Mouse (Mus musculus) heart, adult 2 months (tissue): ENCODE results near the gene Slc43a2. TPM values are rescaled to one million over a fixed set of nuclear protein-coding genes. Genes with fewer than 3 reads are reported as not detected.

Experiments used
- DNase-seq, 2 experiments: peaks; one replicate each; pipeline ENCODE4 v3.0.0; 2021
- H3K27ac ChIP-seq: fragments of 200-600 bp; 2 replicates; pipeline ENCODE4 v1.8.1; 2022
- H3K27me3 ChIP-seq: fragments of 200-500 bp; 2 replicates; pipeline ENCODE4 v1.6.1; 2012; ENCODE audit warnings: mild to moderate bottlenecking, low read length, inconsistent platforms, mixed read lengths; ENCODE audit not compliant: control insufficient read depth, insufficient read depth
- H3K36me3 ChIP-seq: fragments of 200-500 bp; 2 replicates; pipeline ENCODE4 v1.6.1; 2012; ENCODE audit warnings: low read length, inconsistent platforms; ENCODE audit not compliant: control insufficient read depth, insufficient read depth
- H3K4me1 ChIP-seq: fragments of 200-500 bp; 2 replicates; pipeline ENCODE4 v1.6.1; 2011; ENCODE audit warnings: low read length; ENCODE audit not compliant: control insufficient read depth, insufficient read depth
- H3K4me3 ChIP-seq: fragments of 200-600 bp; 2 replicates; pipeline ENCODE4 v1.8.1; 2022
- H3K79me2 ChIP-seq: fragments of 200-500 bp; replicated peaks from 2 replicates; pipeline ENCODE4 v1.6.1; 2012; ENCODE audit warnings: mild to moderate bottlenecking, inconsistent platforms, low read length, moderate library complexity, mixed read lengths; ENCODE audit not compliant: control insufficient read depth, insufficient read depth
- H3K9ac ChIP-seq: fragments of 200-500 bp; 2 replicates; pipeline ENCODE4 v1.6.1; 2012; ENCODE audit warnings: low read depth, mild to moderate bottlenecking, control low read depth, inconsistent platforms, low read length, mixed read lengths
- CTCF ChIP-seq: fragments of 200-600 bp; IDR thresholded peaks from 2 replicates; pipeline ENCODE4 v1.8.1; 2022; ENCODE audit warnings: antibody characterized with exemption, mild to moderate bottlenecking, moderate library complexity
- EP300 ChIP-seq: fragments of 200-500 bp; IDR thresholded peaks from 2 replicates; pipeline ENCODE4 v1.6.1; 2011; ENCODE audit warnings: low read depth, low read length, control low read depth; ENCODE audit not compliant: insufficient read depth
- POLR2A ChIP-seq: fragments of 200-500 bp; IDR thresholded peaks from 2 replicates; pipeline ENCODE4 v1.6.1; 2011; ENCODE audit warnings: mild to moderate bottlenecking, low read depth, low read length, control low read depth; ENCODE audit not compliant: insufficient read depth
- WGBS: fragments of 180-500 bp; shearing (Covaris S2); methylation state at CpG from one replicate; pipeline ENCODE4 v1.1.7; 2018; 5-methylcytosine and 5-hydroxymethylcytosine counted together
- intact Hi-C: fragments of 180-260 bp; cut with DNase I; formaldehyde crosslinking; loops from one replicate; pipeline ENCODE4 v1.15.1; 2025
- polyA plus RNA-seq: library from polyadenylated mRNA; depleted of rRNA; stranded (reverse); fragments of >200 nt; gene quantifications from 2 replicates; pipeline ENCODE4 v1.2.3, GENCODE M21; 2012
- total RNA-seq, 2 experiments: library from RNA; stranded (reverse); gene quantifications; 2 replicates each; pipeline ENCODE4 v1.2.3; 2021

The Slc43a2 gene
- total and polyA plus RNA-seq, 3 experiments = 13.6 to 14.6 (median 13.7) TPM

GRCm38 (mm10) chr11:75587493-75588284 is 56.2 kb downstream of the Slc43a2 start, which contains the start of gene Pitpna:
TSS of gene Pitpna (plus strand) at chr11:75588097.
- Histone ChIP-seq H3K4me1 (peaks cover 13% of the 10 kb centered on the region), H3K36me3 (no peaks in the 10 kb centered on the region), H3K27ac (peak within 1 kb of the TSS; percentile 95), H3K79me2 (peaks cover 4% of the 10 kb centered on the region), H3K9ac (peak within 1 kb of the TSS; percentile 94), H3K4me3 (peak within 1 kb of the TSS; percentile 60), H3K27me3 (no peaks in the 10 kb centered on the region)
- DNase-seq = peak; percentile 98
- 3% methylated on average over 49 of the region's 49 CpGs for WGBS
- TF ChIP-seq POLR2A = peak; percentile 77
- TF ChIP-seq CTCF = 0 out of 2 replicates have a peak, but pooled peaks have one; percentile 17
- TF ChIP-seq EP300 = no peak
- intact Hi-C loops = loop anchor here (5.0 kb wide), 1 partner anchor 40 kb away; no protein-coding TSS in a partner anchor

- TF ChIP-seq CTCF (no peak), POLR2A (no peak), EP300 (no peak)
Observed at GRCm38 (mm10) chr11:75588285-75588941, 56.9 kb downstream of the Slc43a2 start.

GRCm38 (mm10) chr11:75592612-75593011 is 61.1 kb downstream of the Slc43a2 start:
- DNase-seq = peak in 1 of 2 experiments; percentile 44
- Histone ChIP-seq H3K27me3 (no peaks in the 10 kb centered on the region), H3K4me1 (peaks cover 17% of the 10 kb centered on the region), H3K9ac (no peak overlapping the region), H3K27ac (no peak overlapping the region), H3K79me2 (peaks cover 6% of the 10 kb centered on the region), H3K4me3 (no peak overlapping the region), H3K36me3 (no peaks in the 10 kb centered on the region; the same call in 1 of the 2 replicates)
- 60% methylated on average over 5 of the region's 5 CpGs for WGBS
- TF ChIP-seq EP300 = no peak
- no peak for TF ChIP-seq POLR2A
- TF ChIP-seq CTCF = no peak
- intact Hi-C loops = no loop called here

More at GRCm38 (mm10) chr11:75588285-75588941, 56.9 kb downstream of the Slc43a2 start:
- DNase-seq = no peak
- H3K27me3 ChIP-seq = no peaks in the 10 kb centered on the region
- WGBS = 1% methylated on average over 37 of the region's 37 CpGs
- peak overlapping the region; percentile 60 for H3K4me3 ChIP-seq
- H3K4me1 ChIP-seq = peaks cover 13% of the 10 kb centered on the region
- H3K9ac ChIP-seq = peak overlapping the region; percentile 94
- H3K79me2 ChIP-seq = peaks cover 4% of the 10 kb centered on the region
- intact Hi-C loops = loop anchor here (5.0 kb wide), 1 partner anchor 39 kb away; no protein-coding TSS in a partner anchor
- H3K36me3 ChIP-seq = no peaks in the 10 kb centered on the region
- H3K27ac ChIP-seq = peak overlapping the region; percentile 95

GRCm38 (mm10) chr11:75594431-75594830 is 62.9 kb downstream of the Slc43a2 start:
- Histone ChIP-seq H3K27me3 (no peaks in the 10 kb centered on the region), H3K4me3 (no peak overlapping the region), H3K36me3 (no peaks in the 10 kb centered on the region; the same call in 1 of the 2 replicates), H3K79me2 (peaks cover 2% of the 10 kb centered on the region; the same call in 1 of the 2 replicates), H3K27ac (no peak overlapping the region), H3K9ac (no peak overlapping the region), H3K4me1 (peaks cover 11% of the 10 kb centered on the region)
- 74% methylated on average over 9 of the region's 9 CpGs for WGBS
- TF ChIP-seq EP300 (no peak), POLR2A (no peak), CTCF (no peak)
- intact Hi-C loops = no loop called here
- peak; percentile 36 to 55 for DNase-seq

DNA sequence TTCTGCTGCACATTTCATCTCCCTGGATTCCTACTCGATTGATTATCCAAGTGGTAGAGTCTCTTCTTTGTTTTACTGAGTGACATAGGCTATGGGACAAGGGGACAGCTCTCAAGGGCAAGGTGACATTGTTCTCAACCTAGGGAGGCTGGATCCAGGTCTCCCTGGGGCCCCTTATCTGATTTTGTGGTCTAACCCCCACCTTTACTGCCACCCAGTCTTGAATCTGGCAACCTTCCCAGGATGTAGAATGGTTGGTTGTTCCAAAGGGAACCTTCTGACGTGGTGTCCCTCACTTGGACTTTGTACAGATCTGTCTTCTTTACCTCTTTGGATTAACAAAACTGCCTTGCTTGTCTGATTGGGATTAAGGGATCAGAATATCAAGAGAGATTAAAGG is 63.9 kb downstream of the Slc43a2 start:
- DNase-seq = no peak
- TF ChIP-seq POLR2A (no peak), EP300 (no peak), CTCF (no peak)
- Histone ChIP-seq H3K36me3 (no peaks in the 10 kb centered on the region; the same call in 1 of the 2 replicates), H3K27ac (no peak overlapping the region), H3K4me3 (no peak overlapping the region), H3K79me2 (0 out of 2 replicates have a peak, but pooled peaks cover 2% of the 10 kb centered on the region), H3K27me3 (no peaks in the 10 kb centered on the region), H3K9ac (no peak overlapping the region), H3K4me1 (peaks cover 7% of the 10 kb centered on the region)
- intact Hi-C loops = no loop called here
- 44% methylated on average over 2 of the region's 2 CpGs for WGBS
